Mouse (Mus musculus) thymus, adult 2 months (tissue): Measurements from ENCODE around the gene Fbxo42.

Experiments used
- CTCF ChIP-seq: fragments of 200-500 bp; IDR thresholded peaks from 2 replicates; pipeline ENCODE4 v1.5.1; 2012; ENCODE audit warnings: mild to moderate bottlenecking, control low read depth, low read length, moderate library complexity, borderline replicate concordance; ENCODE audit not compliant: control insufficient read depth, poor library complexity, insufficient read depth; ENCODE audit errors: extremely low read depth
- POLR2A ChIP-seq: fragments of 200-500 bp; IDR thresholded peaks from 2 replicates; pipeline ENCODE4 v1.6.1; 2012; ENCODE audit warnings: mild to moderate bottlenecking, low read length, control low read depth, moderate library complexity; ENCODE audit not compliant: control insufficient read depth, poor library complexity, insufficient read depth; ENCODE audit errors: extremely low read depth

GRCm38 (mm10) chr4:141247776-141248613, 100.3 kb downstream of the Fbxo42 start:
- TF ChIP-seq POLR2A = no peak
- TF ChIP-seq CTCF = no peak
